Mouse (Mus musculus) limb, embryonic 12.5 days (tissue): ENCODE results near the gene Bach2. TPM values are rescaled to one million over a fixed set of nuclear protein-coding genes. Genes with fewer than 3 reads are reported as not detected.
A peak's percentile ranks its signal among the peaks of the same experiment; 100 is the strongest.

Source experiments
- ATAC-seq: fragments of 200-750 bp; cut with Nextera tagmentation; 2 replicates; pipeline ENCODE4 v1.8.0; 2017; ENCODE audit warnings: low read depth, moderate TSS enrichment; ENCODE audit not compliant: insufficient number of reproducible peaks, insufficient read depth, low FRiP score, low TSS enrichment
- H3K27ac ChIP-seq: fragments of 300-500 bp; sonication (generic); 2 replicates; pipeline ENCODE4 v1.5.1; 2016; ENCODE audit warnings: mild to moderate bottlenecking, moderate library complexity
- H3K27me3 ChIP-seq: fragments of 300-500 bp; sonication (generic); 2 replicates; pipeline ENCODE4 v1.6.1; 2016; ENCODE audit warnings: mild to moderate bottlenecking, moderate library complexity
- H3K36me3 ChIP-seq: fragments of 300-500 bp; sonication (generic); 2 replicates; pipeline ENCODE4 v1.6.1; 2016; ENCODE audit warnings: mild to moderate bottlenecking, moderate library complexity
- H3K4me1 ChIP-seq: fragments of 300-500 bp; sonication (generic); replicated peaks from 2 replicates; pipeline ENCODE4 v1.6.1; 2016
- H3K4me2 ChIP-seq: fragments of 300-500 bp; sonication (generic); 2 replicates; pipeline ENCODE4 v1.6.1; 2016; ENCODE audit warnings: mild to moderate bottlenecking, moderate library complexity
- H3K4me3 ChIP-seq: fragments of 300-500 bp; sonication (generic); replicated peaks from 2 replicates; pipeline ENCODE4 v1.5.1; 2016; ENCODE audit warnings: mild to moderate bottlenecking
- H3K9ac ChIP-seq: fragments of 300-500 bp; sonication (generic); replicated peaks from 2 replicates; pipeline ENCODE4 v1.6.1; 2016; ENCODE audit warnings: mild to moderate bottlenecking, moderate library complexity
- H3K9me3 ChIP-seq: fragments of 300-500 bp; sonication (generic); 2 replicates; pipeline ENCODE4 v1.6.1; 2016; ENCODE audit warnings: mild to moderate bottlenecking, moderate library complexity
- WGBS: fragments of 180-500 bp; shearing (Covaris S2); methylation state at CpG from one replicate; pipeline ENCODE4 v1.1.7; 2016; 5-methylcytosine and 5-hydroxymethylcytosine counted together
- polyA plus RNA-seq: library from polyadenylated mRNA; unstranded; fragments of >200 nt; fragmentation: Nextera tagmentation; extraction: Ambion mirVana; gene quantifications from 2 replicates; pipeline ENCODE4 v1.2.1, GENCODE M21; 2016

The Bach2 gene
- polyA plus RNA-seq, 1 experiment from 2014 or later = 14.5 TPM

- no peak overlapping the region for H3K4me3 ChIP-seq
- H3K9ac ChIP-seq = no peak overlapping the region
- 91% methylated on average over 2 of the region's 2 CpGs for WGBS
- H3K36me3 ChIP-seq = no peaks in the 10 kb centered on the region
- no peaks in the 10 kb centered on the region for H3K27me3 ChIP-seq
- H3K4me1 ChIP-seq = peaks cover 12% of the 10 kb centered on the region
- ATAC-seq = no peak
- H3K9me3 ChIP-seq = no peaks in the 10 kb centered on the region
- H3K4me2 ChIP-seq = no peak overlapping the region
- H3K27ac ChIP-seq = no peak overlapping the region
These were observed 13.4 kb upstream of the Bach2 start for GRCm38 (mm10) chr4:32225191-32225590.

- Histone ChIP-seq H3K4me1 (no peaks in the 10 kb centered on the region), H3K4me2 (no peak overlapping the region), H3K9me3 (no peaks in the 10 kb centered on the region), H3K9ac (no peak overlapping the region), H3K4me3 (no peak overlapping the region), H3K36me3 (no peaks in the 10 kb centered on the region), H3K27me3 (no peaks in the 10 kb centered on the region), H3K27ac (no peak overlapping the region)
- WGBS = 58% methylated on average over 8 of the region's 8 CpGs
- ATAC-seq = peak; percentile 33; the same call in 1 of the 2 replicates
These were observed 10.5 kb upstream of the Bach2 start for GRCm38 (mm10) chr4:32227970-32228557.

GRCm38 (mm10) chr4:32229266-32229665 is 9.3 kb upstream of the Bach2 start:
- no peaks in the 10 kb centered on the region for H3K36me3 ChIP-seq
- H3K9ac ChIP-seq = no peak overlapping the region
- WGBS = 86% methylated on average over 10 of the region's 10 CpGs
- no peaks in the 10 kb centered on the region for H3K27me3 ChIP-seq
- no peaks in the 10 kb centered on the region for H3K4me1 ChIP-seq
- no peak overlapping the region for H3K27ac ChIP-seq
- H3K4me3 ChIP-seq = no peak overlapping the region
- H3K9me3 ChIP-seq = no peaks in the 10 kb centered on the region
- no peak for ATAC-seq
- no peak overlapping the region for H3K4me2 ChIP-seq

GRCm38 (mm10) chr4:32231258-32232055 is 7.1 kb upstream of the Bach2 start:
- ATAC-seq = no peak
- Histone ChIP-seq H3K4me3 (no peak overlapping the region), H3K9me3 (no peaks in the 10 kb centered on the region), H3K4me2 (no peak overlapping the region), H3K27me3 (no peaks in the 10 kb centered on the region), H3K27ac (no peak overlapping the region), H3K36me3 (no peaks in the 10 kb centered on the region), H3K9ac (no peak overlapping the region), H3K4me1 (peaks cover 13% of the 10 kb centered on the region)
- 88% methylated on average over 11 of the region's 11 CpGs for WGBS

GRCm38 (mm10) chr4:32235920-32236705 is 2.5 kb upstream of the Bach2 start:
- Histone ChIP-seq H3K4me2 (no peak overlapping the region), H3K36me3 (no peaks in the 10 kb centered on the region), H3K9ac (no peak overlapping the region), H3K9me3 (no peaks in the 10 kb centered on the region), H3K4me3 (no peak overlapping the region), H3K27me3 (no peaks in the 10 kb centered on the region), H3K4me1 (peaks cover 42% of the 10 kb centered on the region), H3K27ac (peak overlapping the region; percentile 24)
- 25% methylated on average over 16 of the region's 16 CpGs for WGBS
- ATAC-seq = no peak

- Histone ChIP-seq H3K9me3 (no peaks in the 10 kb centered on the region), H3K27me3 (no peaks in the 10 kb centered on the region), H3K36me3 (no peaks in the 10 kb centered on the region), H3K4me2 (peak overlapping the region; percentile 91), H3K4me3 (peak overlapping the region; percentile 94), H3K4me1 (peaks cover 68% of the 10 kb centered on the region), H3K9ac (peak overlapping the region; percentile 93), H3K27ac (peak overlapping the region; percentile 98)
- ATAC-seq = peak; percentile 60
- 1% methylated on average over 99 of the region's 100 CpGs for WGBS
These were observed 531 bp downstream of the Bach2 start for GRCm38 (mm10) chr4:32238921-32239748.

- under 1% methylated on average over 26 of the region's 26 CpGs for WGBS
- Histone ChIP-seq H3K9me3 (no peaks in the 10 kb centered on the region), H3K4me2 (peak overlapping the region; percentile 91), H3K27ac (peak overlapping the region; percentile 98), H3K36me3 (peaks cover 4% of the 10 kb centered on the region), H3K4me3 (peak overlapping the region; percentile 94), H3K9ac (peak overlapping the region; percentile 93), H3K27me3 (no peaks in the 10 kb centered on the region), H3K4me1 (peaks cover 73% of the 10 kb centered on the region)
- ATAC-seq = peak; percentile 34
These were observed 1.1 kb downstream of the Bach2 start for GRCm38 (mm10) chr4:32239749-32240131.

GRCm38 (mm10) chr4:32240457-32241030 is 1.9 kb downstream of the Bach2 start:
- ATAC-seq = no peak
- Histone ChIP-seq H3K4me3 (peak overlapping the region; percentile 94), H3K36me3 (peaks cover 6% of the 10 kb centered on the region), H3K27me3 (no peaks in the 10 kb centered on the region), H3K4me2 (peak overlapping the region; percentile 91), H3K9me3 (no peaks in the 10 kb centered on the region), H3K27ac (no peak overlapping the region), H3K9ac (no peak overlapping the region), H3K4me1 (peaks cover 70% of the 10 kb centered on the region)
- WGBS = 5% methylated on average over 9 of the region's 9 CpGs

- Histone ChIP-seq H3K4me1 (peaks cover 60% of the 10 kb centered on the region), H3K4me2 (peak overlapping the region; percentile 91), H3K9ac (no peak overlapping the region), H3K36me3 (peaks cover 6% of the 10 kb centered on the region), H3K4me3 (peak overlapping the region; percentile 94), H3K27ac (no peak overlapping the region), H3K9me3 (no peaks in the 10 kb centered on the region), H3K27me3 (no peaks in the 10 kb centered on the region)
- ATAC-seq = no peak
- 14% methylated on average over 6 of the region's 6 CpGs for WGBS
These were observed 2.9 kb downstream of the Bach2 start for GRCm38 (mm10) chr4:32241351-32241980.

- Histone ChIP-seq H3K4me2 (peak overlapping the region; percentile 91), H3K36me3 (peaks cover 6% of the 10 kb centered on the region), H3K27me3 (no peaks in the 10 kb centered on the region), H3K9ac (no peak overlapping the region), H3K4me3 (no peak overlapping the region), H3K9me3 (no peaks in the 10 kb centered on the region), H3K4me1 (peaks cover 58% of the 10 kb centered on the region), H3K27ac (no peak overlapping the region)
- WGBS = 43% methylated on average over 6 of the region's 6 CpGs
- ATAC-seq = no peak
These were observed 3.6 kb downstream of the Bach2 start for GRCm38 (mm10) chr4:32242122-32242615.
